Mouse (Mus musculus) mouse embryonic stem cell (cell line): ENCODE measurements around the gene Cpn2.

Source experiments
- in situ Hi-C, 2 experiments: fragments of 300-500 bp; cut with MboI; formaldehyde crosslinking; loops; 1 replicate in 1 of 2; 3 replicates in 1 of 2; pipeline ENCODE4 v1.14.3; 2019 to 2020; ENCODE audit warnings: low sequenced_read_pairs in 2 of 2, low pct_unique_long_range_greater_than_20kb in 1 of 2, mixed read lengths in 1 of 2; ENCODE audit not compliant: unreplicated experiment in 1 of 2

The Cpn2 gene

DNA sequence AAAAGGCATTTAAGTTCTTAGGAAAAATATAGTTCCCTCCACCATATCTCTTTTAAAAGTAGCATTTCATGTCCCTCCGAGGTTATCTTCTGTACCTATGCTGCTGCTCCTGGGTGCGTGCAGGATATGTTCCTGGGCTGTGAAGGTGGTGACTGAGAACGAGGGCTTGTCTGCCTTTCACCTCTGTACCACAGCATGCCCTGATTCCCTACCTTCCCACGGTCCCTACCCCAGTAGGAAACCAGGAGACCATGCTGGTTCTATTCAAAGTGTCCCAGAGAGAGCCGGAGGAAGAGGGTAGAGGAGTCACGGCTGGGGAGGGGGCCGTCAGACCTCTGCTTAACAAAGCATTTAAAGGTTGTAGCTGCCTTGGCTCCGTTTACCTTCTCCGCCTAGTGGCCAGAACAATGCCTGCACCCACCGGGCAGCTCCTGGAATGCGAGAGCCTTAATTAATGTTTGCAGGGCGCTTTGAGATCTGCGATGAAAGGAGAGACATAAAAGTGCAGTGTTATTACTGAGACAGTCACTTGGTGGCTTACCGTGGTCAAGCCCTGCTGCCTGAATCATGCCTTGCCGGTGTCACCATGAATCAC, 16.5 kb upstream of the Cpn2 start:
- in situ Hi-C loops: no loop called here

DNA sequence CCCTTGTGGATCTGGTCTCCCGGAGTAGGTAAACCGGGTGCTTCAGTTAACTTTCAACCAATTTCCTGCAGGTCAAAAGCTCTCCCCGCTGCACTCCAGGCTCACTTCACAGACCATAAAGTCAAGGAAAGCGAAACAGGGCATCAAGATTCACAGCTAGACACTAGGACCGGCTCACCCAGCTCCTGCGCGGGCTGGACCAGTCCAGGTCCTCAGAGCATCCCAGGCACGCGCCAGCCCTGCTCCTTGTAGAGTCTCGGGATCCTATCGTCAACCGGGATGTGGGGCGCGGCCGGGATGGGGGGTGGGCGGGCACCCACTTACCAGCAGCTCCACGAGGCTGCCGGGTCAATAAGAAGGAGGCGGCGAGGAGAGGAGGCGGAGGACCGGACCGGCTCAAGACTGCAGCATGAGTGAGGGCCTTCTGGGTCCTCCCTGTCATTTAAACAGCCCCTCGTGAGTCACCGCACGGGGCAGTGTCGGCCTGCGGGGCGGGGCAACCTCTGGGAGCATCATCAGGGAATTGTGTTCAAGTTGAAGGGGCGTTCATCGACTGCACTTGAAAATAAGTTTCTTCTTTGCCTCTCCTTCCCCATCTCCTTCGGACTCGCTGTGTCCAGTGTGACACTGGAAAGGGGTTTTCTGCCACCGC, 15.7 kb upstream of the Cpn2 start, which contains the start of gene Lrrc15:
TSS of gene Lrrc15 (minus strand) at position 413 of the 652 bp plus-strand sequence.
- in situ Hi-C loops: no loop called here

- in situ Hi-C loops: no loop called here
Observed at GRCm38 (mm10) chr16:30280676-30281297, 13.5 kb upstream of the Cpn2 start.

DNA sequence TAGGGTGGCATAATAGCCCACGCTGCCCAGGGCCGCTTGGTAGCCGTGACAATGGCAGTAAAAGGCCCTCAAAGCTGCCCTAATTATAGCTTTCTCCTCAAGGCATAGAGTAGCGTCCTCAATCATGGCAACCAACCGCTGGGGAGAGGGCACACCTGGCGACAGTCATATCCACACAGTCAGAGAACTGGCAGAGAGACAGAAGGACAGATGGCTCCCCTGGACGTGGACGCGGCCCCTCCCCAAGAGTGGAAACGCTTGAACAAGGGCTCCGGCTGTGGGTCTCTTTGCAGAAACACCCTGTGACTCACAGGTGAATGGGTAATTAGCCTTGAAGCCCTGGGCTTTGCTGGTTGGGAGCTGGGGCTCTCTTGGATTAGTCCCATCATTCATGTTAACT, 11.1 kb upstream of the Cpn2 start:
- in situ Hi-C loops: no loop called here

GRCm38 (mm10) chr16:30275558-30276340, 8.4 kb upstream of the Cpn2 start:
- in situ Hi-C loops: no loop called here

- in situ Hi-C loops: no loop called here
Observed at GRCm38 (mm10) chr16:30273065-30273464, 5.8 kb upstream of the Cpn2 start.

- in situ Hi-C loops: no loop called here
Observed at GRCm38 (mm10) chr16:30271941-30272595, 4.8 kb upstream of the Cpn2 start.

DNA sequence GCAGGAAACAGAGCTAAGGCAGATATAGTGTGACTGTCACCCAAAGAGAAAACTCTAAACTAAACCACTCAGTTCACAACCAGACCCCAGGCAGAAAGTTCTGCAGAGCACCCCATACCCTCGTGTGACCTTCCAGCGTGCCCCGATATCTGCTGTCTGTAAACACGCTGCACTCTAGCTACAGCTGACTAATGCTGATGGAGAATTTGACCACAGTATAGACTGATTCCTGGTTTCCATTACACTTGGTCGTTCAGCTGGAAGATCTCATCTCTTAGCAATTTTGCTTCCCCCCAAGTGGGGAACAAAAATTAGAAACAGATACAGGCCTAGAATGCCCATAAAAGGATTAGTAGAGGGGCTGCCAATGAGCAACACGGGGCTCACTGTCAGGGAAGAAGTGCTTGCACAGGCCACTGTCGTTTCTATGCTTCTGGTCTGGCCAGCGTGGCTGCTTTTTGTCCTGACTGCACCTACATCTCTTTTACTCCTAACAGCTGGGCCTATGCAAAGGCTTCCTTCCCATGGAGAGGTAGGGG, 4.0 kb upstream of the Cpn2 start:
- in situ Hi-C loops: no loop called here

- in situ Hi-C loops: no loop called here
Observed at GRCm38 (mm10) chr16:30266561-30266960, 738 bp downstream of the Cpn2 start.

GRCm38 (mm10) chr16:30265611-30266010, 1.7 kb downstream of the Cpn2 start:
- in situ Hi-C loops: no loop called here

DNA sequence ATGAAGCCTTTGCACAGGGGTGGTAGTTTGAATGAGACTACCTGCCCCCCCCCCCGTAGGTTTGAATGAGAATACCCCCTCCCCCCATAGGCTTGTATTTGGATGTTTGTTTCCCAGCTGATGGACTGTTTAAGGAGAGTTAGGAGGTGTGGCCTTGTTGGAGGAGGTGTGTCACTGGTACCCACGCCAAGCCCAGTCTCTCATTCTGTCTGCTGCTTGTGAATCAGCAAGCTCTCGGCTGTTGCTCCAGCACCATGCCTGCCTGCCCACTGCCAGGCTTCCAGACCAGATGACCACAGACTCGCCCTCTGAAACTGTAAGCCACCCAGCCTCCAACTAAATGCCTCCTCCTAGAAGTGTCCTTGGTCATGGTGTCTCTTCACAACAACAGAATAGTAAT, 4.1 kb downstream of the Cpn2 start:
- in situ Hi-C loops: no loop called here

GRCm38 (mm10) chr16:30262664-30263063, 4.6 kb downstream of the Cpn2 start:
- in situ Hi-C loops: no loop called here

DNA sequence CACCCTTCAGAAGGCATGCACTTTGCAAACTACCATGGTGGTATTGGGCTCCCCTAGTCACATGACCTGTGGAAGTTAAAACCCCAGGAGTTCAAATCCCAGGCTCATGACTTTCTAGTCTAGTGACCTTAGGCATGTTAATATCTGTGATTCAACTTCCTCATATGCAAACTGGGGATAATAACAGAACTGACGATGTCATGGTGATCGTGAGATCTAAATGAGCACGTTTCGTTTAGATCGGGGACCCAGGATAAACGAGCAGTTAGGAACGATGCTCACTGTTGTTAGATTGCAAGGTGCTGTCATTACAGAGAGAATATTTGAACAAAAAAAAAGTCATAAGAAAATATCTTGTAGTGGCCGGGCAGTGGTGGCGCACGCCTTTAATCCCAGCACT, 5.1 kb downstream of the Cpn2 start:
- in situ Hi-C loops: no loop called here

GRCm38 (mm10) chr16:30261341-30261740, 6.0 kb downstream of the Cpn2 start:
- in situ Hi-C loops: no loop called here

DNA sequence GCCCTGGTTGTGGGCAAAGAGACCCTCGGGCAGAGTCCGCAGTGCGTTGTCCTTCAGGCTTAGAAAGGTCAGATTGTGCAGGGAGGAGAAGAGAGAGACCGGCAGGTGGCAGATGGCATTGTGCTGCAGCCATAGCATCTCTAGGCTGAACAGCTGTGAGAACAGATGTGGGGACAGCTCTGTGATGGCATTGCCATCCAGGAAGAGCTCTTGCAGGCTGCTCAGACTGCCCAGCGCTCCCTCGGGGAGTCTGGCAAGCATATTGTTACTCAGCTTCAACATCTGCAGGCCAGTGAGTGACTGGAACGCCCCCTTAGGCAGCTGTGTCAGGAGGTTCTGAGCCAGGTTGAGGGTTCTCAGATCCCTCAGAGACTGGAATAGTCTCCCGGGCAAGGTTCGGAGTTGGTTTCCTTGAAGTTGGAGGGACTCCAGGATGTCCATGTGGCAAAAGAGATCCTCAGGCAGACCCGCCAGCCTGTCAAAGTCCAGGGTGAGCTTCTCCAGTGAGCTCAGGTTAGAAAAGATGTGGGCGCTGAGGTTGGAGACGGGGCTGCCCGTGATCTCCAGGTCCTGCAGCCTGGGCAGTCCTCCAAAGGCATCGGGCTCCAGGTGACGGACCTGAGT, 7.2 kb downstream of the Cpn2 start:
- in situ Hi-C loops: no loop called here

DNA sequence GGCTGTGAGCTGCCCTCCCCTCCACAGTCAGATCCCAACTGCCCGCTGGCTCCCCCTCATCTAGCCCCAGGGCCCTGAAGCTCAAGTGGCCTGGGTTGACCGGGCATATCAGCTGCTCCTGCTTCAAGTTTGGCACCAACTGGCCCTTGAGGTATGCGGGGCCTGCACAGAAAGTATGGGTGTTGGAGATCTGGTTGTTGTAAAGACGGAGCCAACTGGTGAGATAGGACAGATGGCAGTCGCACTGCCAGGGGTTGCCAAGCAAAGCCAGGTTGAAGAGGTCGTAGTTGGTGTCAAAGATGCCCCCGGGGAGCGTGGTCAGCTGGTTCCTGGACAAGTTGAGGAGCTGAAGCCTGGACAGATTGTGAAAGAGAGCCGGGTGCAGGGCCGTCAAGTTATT, 7.9 kb downstream of the Cpn2 start:
- in situ Hi-C loops: loop anchor here in 1 of 2 experiments (10.0 kb wide), 1 partner anchor 45 kb away; no protein-coding TSS in a partner anchor

- in situ Hi-C loops: loop anchor here in 1 of 2 experiments (10.0 kb wide), 1 partner anchor 46 kb away; no protein-coding TSS in a partner anchor
Observed at GRCm38 (mm10) chr16:30258441-30258840, 8.9 kb downstream of the Cpn2 start.

GRCm38 (mm10) chr16:30257718-30258117, 9.6 kb downstream of the Cpn2 start:
- in situ Hi-C loops: loop anchor here in 1 of 2 experiments (10.0 kb wide), 1 partner anchor 47 kb away; no protein-coding TSS in a partner anchor
